Mouse (Mus musculus): ENCODE measurements around the gene Gm49383.
"Not testable (repeated sequence)": the region's sequence is repeated elsewhere in the genome, so short reads cannot be mapped to it uniquely, and the experiment has no call there.

The Gm49383 gene

GRCm38 (mm10) chr12:69198164-69198535, 1.2 kb upstream of the Gm49383 start, which contains the start of gene Dnaaf2:
Gene Dnaaf2 (minus strand): TSS chr12:69198429.
- peak; percentile 80 for DNase-seq

DNA sequence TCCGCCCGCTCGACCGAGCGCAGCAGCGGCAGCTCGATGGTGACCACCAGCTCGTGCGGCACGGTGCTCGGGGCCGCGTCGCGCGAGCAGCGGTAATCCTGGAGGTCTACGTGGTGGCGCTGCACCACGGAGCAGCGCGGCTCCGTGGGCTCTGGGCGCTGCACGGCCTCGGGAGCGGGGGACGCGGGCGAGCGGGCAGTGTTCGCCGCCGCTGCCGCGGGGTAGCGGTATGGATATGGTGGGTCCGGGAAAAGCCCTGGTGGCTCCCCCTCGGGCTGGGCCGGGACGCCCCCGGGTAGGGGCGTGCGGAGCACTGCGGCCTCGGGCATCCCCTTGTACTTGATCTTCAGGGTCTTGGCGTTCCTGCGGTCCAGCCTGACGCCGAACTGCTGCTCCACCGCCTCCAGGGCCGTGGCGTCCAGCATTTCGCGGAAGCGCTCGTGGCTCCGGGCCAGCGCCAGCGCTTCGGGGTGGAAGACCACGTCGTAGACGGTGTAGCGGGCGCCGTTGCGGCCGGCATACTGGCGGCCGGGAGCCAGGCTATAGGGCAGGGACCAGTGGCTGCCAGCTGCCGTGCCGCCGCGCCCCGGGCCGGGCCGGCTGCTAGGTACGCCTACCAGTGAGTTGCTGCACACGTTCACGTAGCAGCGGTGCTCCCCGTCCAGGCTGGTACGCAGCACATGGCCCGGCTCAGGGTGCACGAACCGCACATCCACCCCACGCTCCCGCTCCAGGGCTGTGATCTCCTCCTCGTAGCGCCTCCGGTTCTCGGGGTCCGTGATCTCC, 667 bp upstream of the Gm49383 start:
- DNase-seq = peak; percentile 76

- no peak for DNase-seq
These were observed 4.3 kb downstream of the Gm49383 start for GRCm38 (mm10) chr12:69192637-69193036.

GRCm38 (mm10) chr12:69191396-69191795, 5.5 kb downstream of the Gm49383 start:
- no peak for DNase-seq

GRCm38 (mm10) chr12:69190522-69190921, 6.4 kb downstream of the Gm49383 start:
- DNase-seq = no peak

GRCm38 (mm10) chr12:69190074-69190473, 6.8 kb downstream of the Gm49383 start:
- DNase-seq = no peak

DNA sequence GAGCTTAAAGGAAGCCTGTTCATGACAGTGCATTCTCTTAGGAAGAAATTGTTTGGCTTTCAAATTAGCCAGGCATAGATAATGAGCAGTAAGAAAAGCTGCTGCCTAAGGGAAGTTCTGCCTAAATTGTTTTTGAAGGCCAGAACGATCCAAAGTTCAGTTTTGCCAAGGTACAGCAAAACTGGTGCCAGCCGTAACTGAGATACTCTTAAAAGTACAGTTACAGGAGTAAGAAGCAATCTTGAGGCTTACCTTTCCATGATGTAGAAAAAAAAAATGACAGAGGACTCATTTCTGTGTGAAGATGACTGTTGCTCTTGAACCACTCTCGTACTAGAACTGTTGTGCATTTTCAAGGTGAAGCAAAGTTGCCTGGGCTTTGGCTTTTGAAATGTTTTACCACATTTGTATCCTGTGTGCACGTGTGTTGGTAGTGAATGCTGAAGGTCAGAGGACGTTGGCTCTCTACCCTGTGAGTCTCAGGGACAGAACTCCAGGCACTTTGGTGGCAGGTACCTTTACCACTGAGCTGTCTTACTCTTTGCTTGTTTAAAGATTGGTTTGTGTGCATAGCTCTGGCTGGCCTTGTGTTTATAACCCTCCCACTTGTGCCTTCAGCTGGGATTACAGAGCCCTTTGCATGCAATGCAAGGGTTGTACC, 10.0 kb downstream of the Gm49383 start:
- no peak for DNase-seq

GRCm38 (mm10) chr12:69185371-69185770, 11.5 kb downstream of the Gm49383 start:
- no peak for DNase-seq

- DNase-seq = peak; percentile 68
These were observed 12.3 kb downstream of the Gm49383 start for GRCm38 (mm10) chr12:69184342-69185295.

GRCm38 (mm10) chr12:69183583-69184308, 13.2 kb downstream of the Gm49383 start, which contains the start of the genes Rpl36al and Mgat2:
Gene Rpl36al (minus strand): TSS chr12:69184083.
Gene Mgat2 (plus strand): TSS chr12:69184157.
- peak; percentile 98 for DNase-seq

- no peak for DNase-seq
These were observed 15.1 kb downstream of the Gm49383 start for GRCm38 (mm10) chr12:69181800-69182199.

DNA sequence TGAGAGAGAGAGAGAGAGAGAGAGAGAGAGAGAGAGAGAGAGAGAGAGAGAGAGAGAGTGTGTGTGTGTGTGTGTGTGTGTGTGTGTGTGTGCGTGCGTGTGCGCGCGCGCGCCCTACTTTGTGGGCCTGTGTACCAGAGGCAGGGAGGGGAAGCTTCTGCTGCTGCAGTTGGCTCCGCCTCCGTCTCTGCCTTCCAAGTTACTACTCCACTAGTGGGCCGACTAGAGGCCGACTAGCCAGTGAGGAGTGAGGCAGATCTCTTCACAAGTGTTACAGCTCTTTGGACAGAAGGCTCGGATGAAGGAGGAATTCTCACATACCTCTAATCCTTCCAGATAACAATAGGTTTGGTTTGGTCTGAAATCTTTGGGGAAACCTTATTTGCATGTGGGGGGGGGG, 17.5 kb downstream of the Gm49383 start:
- DNase-seq = peak; percentile 14

- no peak for DNase-seq
These were observed 19.4 kb downstream of the Gm49383 start for GRCm38 (mm10) chr12:69177526-69177925.

GRCm38 (mm10) chr12:69175975-69176374, 20.9 kb downstream of the Gm49383 start:
- no peak for DNase-seq

GRCm38 (mm10) chr12:69171307-69171706, 25.6 kb downstream of the Gm49383 start:
- no peak for DNase-seq

DNA sequence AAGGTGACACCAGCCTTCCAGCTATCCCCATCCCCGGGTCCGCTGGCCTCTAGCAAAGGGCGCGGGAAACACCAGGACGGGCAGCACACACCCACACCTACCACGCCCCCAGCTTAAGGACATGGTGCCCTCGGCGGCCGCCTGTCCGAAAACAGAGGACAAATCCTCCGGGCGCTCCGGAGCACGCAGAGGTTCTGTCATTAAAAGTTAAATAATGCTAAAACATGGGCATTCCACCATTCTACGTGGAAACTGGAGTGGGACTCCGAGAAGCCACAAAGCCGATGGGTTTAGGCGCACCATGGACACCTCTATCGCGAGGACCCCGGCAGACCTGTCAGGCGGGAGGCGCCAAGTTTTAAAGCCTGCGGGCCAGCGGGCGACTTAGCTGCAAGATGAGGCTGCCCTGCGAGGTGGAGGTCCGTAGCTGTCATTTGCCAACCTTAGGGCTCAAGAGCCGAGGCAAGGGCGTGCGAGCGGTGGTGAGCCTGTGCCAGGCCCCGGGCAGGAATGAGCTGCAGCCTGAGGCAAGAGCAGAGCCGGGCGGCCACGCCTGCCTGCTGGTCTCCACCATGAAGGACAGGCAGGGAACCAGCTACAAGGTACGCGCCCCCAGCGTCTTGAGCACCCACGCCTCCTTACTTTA, 28.3 kb downstream of the Gm49383 start, which contains the start of gene Lrr1:
TSS of gene Lrr1 (plus strand) at position 354 of the 646 bp plus-strand sequence.
- DNase-seq = peak; percentile 89

- no peak for DNase-seq
These were observed 29.0 kb downstream of the Gm49383 start for GRCm38 (mm10) chr12:69167656-69168460.

- not testable (repeated sequence) for DNase-seq
These were observed 29.9 kb downstream of the Gm49383 start for GRCm38 (mm10) chr12:69166861-69167581.

DNA sequence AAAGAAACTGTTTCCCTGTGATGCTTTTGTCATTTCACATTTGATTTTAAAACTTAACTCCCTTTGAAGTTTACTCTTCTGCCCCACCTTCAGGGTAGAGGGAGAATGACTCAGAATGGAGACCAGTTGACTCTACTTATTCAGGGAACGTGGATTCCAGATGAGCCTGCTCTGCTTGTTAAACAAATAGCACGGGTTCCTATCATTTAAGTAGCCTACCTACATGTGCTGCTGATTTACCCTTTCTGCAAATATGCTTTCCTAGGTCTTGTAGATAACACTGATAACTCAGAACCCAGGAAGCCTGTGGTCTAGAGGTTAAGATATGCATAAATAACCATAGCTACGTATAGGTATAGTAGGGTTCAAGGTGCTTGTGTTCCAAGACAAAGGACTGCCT, 32.0 kb downstream of the Gm49383 start:
- no peak for DNase-seq

DNA sequence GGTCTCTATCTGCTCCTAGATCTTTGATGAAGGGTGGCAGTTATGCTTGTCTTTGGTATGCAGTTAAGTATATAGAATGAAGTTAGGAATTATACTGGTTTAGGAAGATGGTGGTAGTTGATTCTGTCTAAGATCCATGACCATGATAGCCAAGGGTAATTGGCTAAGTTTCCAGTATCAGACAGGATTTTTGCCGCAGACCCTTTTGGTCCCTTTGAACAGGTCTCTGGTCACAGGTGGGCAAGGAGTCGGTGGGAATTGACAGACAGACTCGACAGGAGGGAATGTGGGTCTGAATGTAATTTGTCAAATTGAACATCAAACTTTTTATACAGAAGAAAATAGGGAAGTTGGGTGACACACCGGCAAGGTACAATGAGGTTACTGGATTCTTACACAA, 33.3 kb downstream of the Gm49383 start:
- DNase-seq = not testable (repeated sequence)
